ENCODE assay signal across 9 mouse cellular contexts in genomic region chr7:116236608-116237007, GRCm38 (mm10).
A peak's percentile ranks its signal among the peaks of the same experiment; 100 is the strongest.
DNase-seq lines count a peak whose midpoint lies in the region; ATAC-seq and TF ChIP-seq lines count a peak whose summit lies in the region.
"Had no signal": no experiment of that assay in that cellular context is flagged by ENCODE, and none has a peak within 500 bp of the region (broad histone marks: within the 10 kb centered on the region; RNA-seq: fewer than 3 reads in every experiment).

No protein-coding gene starts in this region.

- 0 out of 2 replicates have a peak, but pooled peaks cover 13% of the 10 kb centered on the region for H3K27me3 ChIP-seq in heart, embryonic 14.5 days (ENCODE audit: control insufficient read depth, insufficient read depth, low read length)
- peaks cover 36% of the 10 kb centered on the region for H3K27me3 ChIP-seq in embryonic facial prominence, embryonic 12.5 days
- no peaks in the 10 kb centered on the region for H3K27me3 ChIP-seq in hindbrain, postnatal 0 days (ENCODE audit: insufficient read depth, low read length)
- H3K27me3 ChIP-seq in midbrain, embryonic 13.5 days, result peaks cover 24% of the 10 kb centered on the region

- 37% methylated on average over 8 of the region's 8 CpGs for WGBS in heart, embryonic 14.5 days
- WGBS in embryonic facial prominence, embryonic 12.5 days, result 56% methylated on average over 8 of the region's 8 CpGs
- 36% methylated on average over 8 of the region's 8 CpGs for WGBS in hindbrain, postnatal 0 days
- 48% methylated on average over 8 of the region's 8 CpGs for WGBS in midbrain, embryonic 13.5 days

- H3K36me3 ChIP-seq in heart, embryonic 14.5 days (ENCODE audit: control insufficient read depth, insufficient read depth, low read length), result no peaks in the 10 kb centered on the region
- H3K36me3 ChIP-seq in embryonic facial prominence, embryonic 12.5 days, result no peaks in the 10 kb centered on the region
- H3K36me3 ChIP-seq in hindbrain, postnatal 0 days (ENCODE audit: insufficient read depth, low read length), result no peaks in the 10 kb centered on the region
- no peaks in the 10 kb centered on the region for H3K36me3 ChIP-seq in midbrain, embryonic 13.5 days

- TF ChIP-seq CTCF in hindbrain, postnatal 0 days (IDR thresholded peaks at IDR 0.05; ENCODE audit: low read depth), result no peak

- peak overlapping the region; percentile 66 to 78 for H3K4me3 ChIP-seq in heart, embryonic 14.5 days (ENCODE audit: control insufficient read depth in 1 of 2, insufficient read depth in 1 of 2, low read depth in 1 of 2, low read length in 2 of 2)
- peak overlapping the region; percentile 50 for H3K4me3 ChIP-seq in embryonic facial prominence, embryonic 12.5 days
- peak overlapping the region; percentile 52 for H3K4me3 ChIP-seq in hindbrain, postnatal 0 days (ENCODE audit: low read length)
- H3K4me3 ChIP-seq in midbrain, embryonic 13.5 days (replicated peaks), result peak overlapping the region; percentile 52
- H3K4me3 ChIP-seq: megakaryocyte, embryonic 14.5 days had no signal

- peak overlapping the region; percentile 83 for H3K4me2 ChIP-seq in heart, embryonic 14.5 days (ENCODE audit: low read length)
- H3K4me2 ChIP-seq in embryonic facial prominence, embryonic 12.5 days (replicated peaks), result peak overlapping the region; percentile 99
- H3K4me2 ChIP-seq in hindbrain, postnatal 0 days (ENCODE audit: low read depth, low read length), result peak overlapping the region; percentile 93
- peak overlapping the region; percentile 87 for H3K4me2 ChIP-seq in midbrain, embryonic 13.5 days (replicated peaks)

- H3K9ac ChIP-seq in heart, embryonic 14.5 days (ENCODE audit: low read length), result peak overlapping the region; percentile 82
- no peak overlapping the region for H3K9ac ChIP-seq in embryonic facial prominence, embryonic 12.5 days
- H3K9ac ChIP-seq in hindbrain, postnatal 0 days (replicated peaks; ENCODE audit: low read length), result peak overlapping the region; percentile 67; the same call in 1 of the 2 replicates
- no peak overlapping the region for H3K9ac ChIP-seq in midbrain, embryonic 13.5 days (replicated peaks)

- no peak for ATAC-seq in heart, embryonic 14.5 days (ENCODE audit: insufficient number of reproducible peaks, insufficient read depth, low FRiP score, low read depth)
- ATAC-seq in embryonic facial prominence, embryonic 12.5 days (ENCODE audit: insufficient number of reproducible peaks, insufficient read depth, low FRiP score, low TSS enrichment), result no peak
- peak; percentile 24; the same call in 1 of the 2 replicates for ATAC-seq in hindbrain, postnatal 0 days
- ATAC-seq in midbrain, embryonic 13.5 days, result no peak

- peaks cover 34 to 56% of the 10 kb centered on the region in 2 experiments for H3K4me1 ChIP-seq in heart, embryonic 14.5 days (ENCODE audit: control insufficient read depth in 2 of 2, insufficient read depth in 2 of 2, low read length in 2 of 2)
- H3K4me1 ChIP-seq in embryonic facial prominence, embryonic 12.5 days, result peaks cover 18% of the 10 kb centered on the region
- H3K4me1 ChIP-seq in hindbrain, postnatal 0 days (ENCODE audit: insufficient read depth, low read length), result peaks cover 20% of the 10 kb centered on the region
- H3K4me1 ChIP-seq in midbrain, embryonic 13.5 days (replicated peaks), result peaks cover 40% of the 10 kb centered on the region
- H3K4me1 ChIP-seq: megakaryocyte, embryonic 14.5 days had no signal

- peak overlapping the region in 1 of 2 experiments; percentile 93; a peak in 2 of 4 replicates for H3K27ac ChIP-seq in heart, embryonic 14.5 days (replicated peaks in 1 of 2; ENCODE audit: control insufficient read depth in 1 of 2, insufficient read depth in 1 of 2, low read depth in 2 of 2, low read length in 2 of 2)
- no peak overlapping the region for H3K27ac ChIP-seq in embryonic facial prominence, embryonic 12.5 days
- H3K27ac ChIP-seq in hindbrain, postnatal 0 days, result peak overlapping the region; percentile 73; the same call in 1 of the 2 replicates
- H3K27ac ChIP-seq in midbrain, embryonic 13.5 days, result no peak overlapping the region

- no peaks in the 10 kb centered on the region for H3K9me3 ChIP-seq in heart, embryonic 14.5 days (ENCODE audit: control insufficient read depth, low read length)
- no peaks in the 10 kb centered on the region for H3K9me3 ChIP-seq in embryonic facial prominence, embryonic 12.5 days
- H3K9me3 ChIP-seq in hindbrain, postnatal 0 days (ENCODE audit: low read length), result no peaks in the 10 kb centered on the region
- H3K9me3 ChIP-seq in midbrain, embryonic 13.5 days, result no peaks in the 10 kb centered on the region
- H3K9me3 ChIP-seq: megakaryocyte, embryonic 14.5 days had no signal

- no peak for DNase-seq in heart, adult 11 months
- peak; percentile 41 for DNase-seq in hindbrain, postnatal 0 days (ENCODE audit: low spot score)
- DNase-seq in cerebellum, postnatal 14 days, result no peak
- DNase-seq in urinary bladder, adult 2 months (ENCODE audit: low spot score), result no peak
- no peak for DNase-seq in cerebellum, adult 8-10 months

Comparison
In these comparisons a context has a peak if more than half of its experiments do, and no peak if none do; other contexts are left out.
1. H3K9ac ChIP-seq: peak in heart, embryonic 14.5 days (single experiment) and hindbrain, postnatal 0 days (single experiment); none in embryonic facial prominence, embryonic 12.5 days (single experiment) and midbrain, embryonic 13.5 days (single experiment).
2. Peak in every context shown above with its lines, with median percentiles within 50 percentile points of each other: H3K4me2 ChIP-seq and H3K4me3 ChIP-seq.